Mouse (Mus musculus) bone marrow, adult 2 months (tissue): ENCODE measurements around the gene Tmem9. TPM values are rescaled to one million over a fixed set of nuclear protein-coding genes. Genes with fewer than 3 reads are reported as not detected.
A peak's percentile ranks its signal among the peaks of the same experiment; 100 is the strongest.

Source experiments
- H3K27ac ChIP-seq: fragments of 200-500 bp; 2 replicates; pipeline ENCODE4 v1.5.1; 2012; ENCODE audit warnings: low read depth, mild to moderate bottlenecking, control low read depth, inconsistent platforms, low read length; ENCODE audit not compliant: control insufficient read depth, poor library complexity, insufficient read depth
- H3K4me1 ChIP-seq: fragments of 200-500 bp; 2 replicates; pipeline ENCODE4 v1.6.1; 2011; ENCODE audit warnings: low read length; ENCODE audit not compliant: control insufficient read depth, insufficient read depth
- H3K4me3 ChIP-seq: fragments of 200-500 bp; replicated peaks from 2 replicates; pipeline ENCODE3; 2011; ENCODE audit warnings: mild to moderate bottlenecking, low read depth, low read length, control low read depth; ENCODE audit not compliant: control insufficient read depth
- CTCF ChIP-seq: fragments of 200-500 bp; IDR thresholded peaks from 2 replicates; pipeline ENCODE4 v1.5.1; 2011; ENCODE audit warnings: low read length, control low read depth; ENCODE audit not compliant: control insufficient read depth, insufficient read depth
- POLR2A ChIP-seq: fragments of 200-500 bp; IDR thresholded peaks from 2 replicates; pipeline ENCODE4 v1.6.1; 2011; ENCODE audit warnings: low read depth, mild to moderate bottlenecking, control low read depth, low read length, borderline replicate concordance; ENCODE audit not compliant: control insufficient read depth
- WGBS: fragments of 180-500 bp; shearing (Covaris S2); methylation state at CpG from one replicate; pipeline ENCODE4 v1.1.7; 2018; 5-methylcytosine and 5-hydroxymethylcytosine counted together
- polyA plus RNA-seq: library from polyadenylated mRNA; stranded (reverse); fragments of >200 nt; gene quantifications from 2 replicates; pipeline ENCODE4 v1.2.4, GENCODE M21; 2011; ENCODE audit warnings: low replicate concordance; ENCODE audit not compliant: missing spikeins, insufficient read depth, insufficient read length

Gene Tmem9
- polyA plus RNA-seq, 1 experiment, result 24.6 TPM

DNA sequence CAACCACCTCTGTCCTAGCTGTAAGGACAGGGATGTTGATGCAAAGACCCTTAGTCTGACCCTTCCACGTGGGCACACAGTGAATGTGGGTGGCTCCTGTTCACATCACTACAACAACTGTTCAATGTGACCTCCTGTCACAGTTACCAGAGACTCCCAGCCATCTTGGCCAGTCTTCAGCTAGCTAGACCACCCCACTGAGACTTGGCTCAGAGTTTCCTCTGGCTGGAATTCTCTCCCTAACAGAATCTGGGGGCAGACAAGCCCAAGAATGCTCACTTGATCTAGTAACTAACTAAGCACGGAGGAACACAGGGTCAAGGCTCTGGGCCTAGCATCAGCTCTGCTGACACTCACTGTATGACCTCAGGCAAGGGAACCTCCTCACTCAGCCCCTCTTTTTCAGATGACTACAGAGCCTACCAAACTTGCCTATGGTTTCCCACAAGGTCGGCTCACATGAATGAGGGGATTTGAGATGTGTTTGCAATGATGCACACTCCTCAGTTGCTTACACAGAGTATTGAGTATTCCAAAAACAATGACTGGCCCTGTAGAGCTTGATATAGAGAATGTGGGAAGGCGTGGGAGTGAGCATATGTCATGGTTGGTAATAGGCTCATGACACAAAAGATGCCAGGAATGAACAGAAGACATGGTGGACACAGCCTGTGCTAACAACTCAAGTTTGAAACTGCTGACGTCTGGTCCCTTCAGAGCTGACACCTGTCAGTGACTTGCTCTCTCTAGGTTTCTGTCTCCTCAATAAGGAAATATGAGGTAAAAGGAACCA is 31.0 kb downstream of the Tmem9 start:
- no peak for TF ChIP-seq CTCF
- TF ChIP-seq POLR2A, result no peak
- H3K4me3 ChIP-seq, result no peak overlapping the region
- WGBS, result 71% methylated on average over 5 of the region's 5 CpGs
- H3K27ac ChIP-seq, result no peak overlapping the region
- no peaks in the 10 kb centered on the region for H3K4me1 ChIP-seq

DNA sequence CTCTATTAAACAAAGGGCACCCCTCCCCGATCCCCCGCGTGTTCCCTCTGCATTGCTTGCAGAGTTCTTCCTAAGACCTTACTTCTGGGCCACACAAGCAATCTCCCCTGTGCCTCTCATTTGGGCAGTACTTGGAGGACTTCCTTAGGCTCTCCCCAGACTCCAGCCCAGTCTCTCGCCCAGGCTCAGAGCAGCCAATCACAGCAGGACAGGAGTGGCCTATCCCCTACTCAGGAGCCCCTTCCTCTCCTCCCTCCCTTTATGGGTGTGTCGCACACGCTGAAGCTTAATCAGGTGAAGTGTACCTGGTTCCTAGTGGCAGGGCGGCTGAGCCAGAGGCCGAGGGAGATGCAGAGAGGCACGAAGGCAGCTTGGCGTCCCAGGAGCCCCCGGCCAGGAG is 32.5 kb downstream of the Tmem9 start:
- TF ChIP-seq POLR2A (no peak), CTCF (no peak)
- WGBS, result 39% methylated on average over 11 of the region's 11 CpGs
- H3K4me1 ChIP-seq, result no peaks in the 10 kb centered on the region
- no peak overlapping the region for H3K27ac ChIP-seq
- no peak overlapping the region for H3K4me3 ChIP-seq

DNA sequence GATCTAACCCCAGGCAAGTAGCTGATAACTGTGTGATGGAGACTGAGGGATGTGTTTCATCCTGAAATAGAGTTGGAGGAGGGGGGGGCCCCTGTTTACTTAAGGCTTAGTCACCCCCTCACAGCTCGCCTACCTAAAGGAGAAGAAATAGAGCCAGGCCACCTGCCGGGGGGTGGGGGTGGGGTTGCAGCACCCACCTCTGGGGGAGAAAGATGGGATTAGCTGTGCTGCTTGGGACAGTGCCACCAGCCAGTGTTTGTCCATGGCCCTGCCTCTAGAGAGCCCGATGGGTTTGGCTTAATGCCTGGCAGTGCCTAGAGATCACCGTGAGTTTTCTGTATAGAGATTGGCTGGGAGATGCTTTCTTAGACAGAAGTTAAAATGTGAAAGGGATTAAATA is 32.9 kb downstream of the Tmem9 start:
- WGBS, result 39% methylated on average over 4 of the region's 4 CpGs
- H3K4me1 ChIP-seq, result no peaks in the 10 kb centered on the region
- H3K4me3 ChIP-seq, result no peak overlapping the region
- TF ChIP-seq POLR2A, result no peak
- TF ChIP-seq CTCF, result no peak
- no peak overlapping the region for H3K27ac ChIP-seq

DNA sequence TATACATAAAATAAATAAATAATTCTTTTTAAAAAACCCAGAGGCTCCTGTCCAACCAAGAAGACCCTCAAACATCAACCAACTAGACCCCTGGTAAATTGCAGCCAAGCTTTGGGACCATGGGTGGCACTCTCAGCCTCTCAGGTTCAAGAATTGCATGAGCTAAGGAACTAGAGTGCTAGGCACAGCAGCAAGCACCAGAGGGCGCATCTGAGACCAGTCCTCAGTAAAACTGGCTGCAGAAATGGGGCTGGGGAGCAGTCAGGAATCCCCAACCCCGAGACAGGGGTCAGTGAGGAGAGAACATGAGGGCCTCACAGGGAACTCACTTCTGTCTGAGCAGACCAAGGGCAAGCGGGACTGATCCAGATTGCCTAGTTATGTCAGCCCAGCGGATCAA is 37.8 kb downstream of the Tmem9 start:
- Histone ChIP-seq H3K4me1 (no peaks in the 10 kb centered on the region), H3K4me3 (no peak overlapping the region), H3K27ac (no peak overlapping the region)
- WGBS, result 22% methylated on average over 4 of the region's 4 CpGs
- TF ChIP-seq POLR2A (no peak), CTCF (peak; percentile 82)

DNA sequence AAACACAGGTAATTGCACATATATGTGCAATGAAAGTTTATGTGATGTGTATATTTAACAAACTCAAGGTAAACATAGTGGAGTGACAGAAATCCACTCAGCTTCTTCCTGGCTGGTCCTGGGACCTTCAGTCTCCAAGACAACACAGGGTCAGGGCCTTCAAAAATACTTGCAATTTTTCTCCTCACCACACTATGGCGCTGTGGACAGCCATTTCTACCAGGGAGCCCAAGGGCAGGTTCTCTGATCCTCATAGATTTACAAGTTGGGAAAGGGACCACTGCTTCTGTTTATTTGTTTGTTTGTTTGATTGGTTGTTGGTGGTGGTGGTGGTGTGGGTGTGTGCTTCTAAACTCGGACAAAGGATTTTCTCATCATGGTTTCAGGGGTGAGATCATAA is 39.5 kb downstream of the Tmem9 start:
- Histone ChIP-seq H3K4me3 (no peak overlapping the region), H3K27ac (no peak overlapping the region), H3K4me1 (no peaks in the 10 kb centered on the region)
- WGBS, result 15% methylated on average over 2 of the region's 2 CpGs
- TF ChIP-seq CTCF (peak; percentile 38; the same call in 1 of the 2 replicates), POLR2A (no peak)

DNA sequence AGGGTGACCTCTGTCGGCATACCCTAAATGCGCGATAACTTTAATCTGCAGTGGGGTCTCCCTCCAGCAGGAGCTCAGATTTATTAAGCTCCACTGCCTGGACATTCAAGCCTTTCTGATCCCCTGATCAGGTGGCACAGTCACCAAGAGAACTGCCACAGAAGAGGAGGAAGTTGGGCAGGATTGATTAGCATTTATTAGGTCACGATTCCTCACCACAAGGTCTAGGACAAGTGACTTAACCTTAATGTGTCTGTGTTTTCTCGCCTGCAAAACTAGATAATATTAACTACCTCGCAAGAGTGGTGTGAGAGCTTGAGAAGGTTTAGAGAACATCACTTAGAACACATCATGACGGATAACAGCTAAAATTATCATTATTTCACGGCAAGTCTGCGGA is 39.9 kb downstream of the Tmem9 start:
- no peak overlapping the region for H3K4me3 ChIP-seq
- no peak for TF ChIP-seq CTCF
- no peak for TF ChIP-seq POLR2A
- H3K27ac ChIP-seq, result no peak overlapping the region
- H3K4me1 ChIP-seq, result no peaks in the 10 kb centered on the region
- 51% methylated on average over 9 of the region's 9 CpGs for WGBS

DNA sequence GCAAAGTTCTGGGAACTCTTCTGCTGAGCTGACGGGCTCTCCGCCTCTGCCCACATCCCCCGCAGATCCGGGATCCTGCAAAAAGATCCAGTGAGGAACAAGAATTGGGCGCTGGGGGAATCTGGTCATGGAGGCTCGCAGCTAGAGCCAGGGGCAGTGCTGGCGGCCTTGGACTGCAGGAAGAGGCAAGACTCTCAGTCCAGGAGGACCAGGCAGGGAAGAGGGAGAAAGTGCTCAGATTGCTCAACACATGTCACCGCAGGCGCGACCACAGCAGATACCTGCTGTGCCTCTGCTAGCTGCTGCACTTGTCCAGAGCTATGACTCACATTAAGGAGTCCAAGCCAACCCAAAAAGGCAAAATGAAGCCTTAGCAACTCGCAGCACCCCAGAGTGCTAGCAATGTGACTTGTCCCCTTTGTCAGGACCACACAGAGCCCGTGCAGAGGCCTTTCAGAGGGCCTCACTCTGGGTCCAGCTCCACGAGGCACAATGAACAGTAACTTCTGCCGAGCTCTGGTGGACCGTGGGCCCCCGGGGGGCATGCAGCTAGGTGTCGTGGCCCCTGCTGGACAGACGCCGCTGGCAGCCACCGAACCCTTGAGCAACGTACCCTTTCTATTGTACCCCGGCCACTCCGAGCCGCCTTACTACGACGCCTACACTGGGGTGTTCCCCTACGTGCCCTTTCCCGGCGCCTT is 42.5 kb downstream of the Tmem9 start, which contains the start of gene Ascl5:
TSS of gene Ascl5 (plus strand) at position 493 of the 701 bp plus-strand sequence.
- H3K4me3 ChIP-seq, result no peak within 1 kb of the TSS
- WGBS, result 20% methylated on average over 29 of the region's 29 CpGs

DNA sequence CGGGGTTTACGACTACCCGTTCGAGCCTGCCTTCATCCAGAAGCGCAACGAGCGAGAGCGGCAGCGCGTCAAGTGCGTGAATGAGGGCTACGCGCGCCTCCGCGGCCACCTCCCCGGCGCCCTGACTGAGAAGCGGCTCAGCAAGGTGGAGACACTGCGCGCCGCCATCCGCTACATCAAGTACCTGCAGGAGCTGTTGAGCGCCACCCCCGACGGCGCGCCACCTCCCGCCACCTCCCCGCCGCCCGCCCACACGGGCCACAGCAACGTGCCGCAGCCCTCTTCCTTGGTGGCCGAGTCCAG is 43.0 kb downstream of the Tmem9 start:
- H3K27ac ChIP-seq, result no peak overlapping the region
- H3K4me3 ChIP-seq, result no peak overlapping the region
- 2% methylated on average over 36 of the region's 36 CpGs for WGBS
- TF ChIP-seq POLR2A (no peak), CTCF (no peak)
- H3K4me1 ChIP-seq, result no peaks in the 10 kb centered on the region

More for the DNA sequence above, 42.5 kb downstream of the Tmem9 start, which contains the start of gene Ascl5:
- H3K4me1 ChIP-seq, result no peaks in the 10 kb centered on the region
- no peak within 1 kb of the TSS for H3K27ac ChIP-seq
- no peak for TF ChIP-seq CTCF
- TF ChIP-seq POLR2A, result no peak

DNA sequence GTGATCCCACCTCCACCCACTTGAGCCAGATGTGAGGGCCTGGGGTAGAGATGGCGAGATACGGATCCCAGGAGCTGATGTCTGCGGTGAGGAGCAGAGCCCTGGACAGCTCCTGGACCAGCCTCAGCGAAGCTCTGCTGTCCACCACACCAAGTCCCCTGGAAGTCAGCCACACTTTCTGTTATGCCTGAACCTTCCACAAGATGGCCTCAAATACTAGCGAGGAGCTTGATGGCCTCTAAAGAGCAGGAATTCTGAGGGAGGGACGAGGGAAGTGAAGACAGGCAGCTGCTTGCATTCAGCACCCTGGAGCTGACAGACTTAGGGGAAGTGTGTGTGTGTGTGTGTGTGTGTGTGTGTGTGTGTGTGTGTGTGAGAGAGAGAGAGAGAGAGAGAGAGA is 43.5 kb downstream of the Tmem9 start:
- TF ChIP-seq POLR2A (no peak), CTCF (0 out of 2 replicates have a peak, but pooled peaks have one; percentile 3)
- no peaks in the 10 kb centered on the region for H3K4me1 ChIP-seq
- 3% methylated on average over 6 of the region's 6 CpGs for WGBS
- no peak overlapping the region for H3K4me3 ChIP-seq
- no peak overlapping the region for H3K27ac ChIP-seq
